Mouse (Mus musculus) stomach, postnatal 0 days (tissue): Measurements from ENCODE around the gene Commd6. TPM values are rescaled to one million over a fixed set of nuclear protein-coding genes. Genes with fewer than 3 reads are reported as not detected.
"Not testable (repeated sequence)": the region's sequence is repeated elsewhere in the genome, so short reads cannot be mapped to it uniquely, and the experiment has no call there.

Experiments
- ATAC-seq: fragments of 200-750 bp; cut with Nextera tagmentation; 2 replicates; pipeline ENCODE4 v1.8.0; 2017; ENCODE audit not compliant: low FRiP score, low TSS enrichment
- DNase-seq: peaks from one replicate; pipeline ENCODE4 v3.0.0-alpha.2; 2016; ENCODE audit warnings: low spot score
- H3K27ac ChIP-seq: fragments of 300-500 bp; sonication (generic); replicated peaks from 2 replicates; pipeline ENCODE4 v1.5.1; 2014; ENCODE audit warnings: mild to moderate bottlenecking, control low read depth
- H3K27me3 ChIP-seq: fragments of 300-500 bp; sonication (generic); 2 replicates; pipeline ENCODE4 v1.6.1; 2014; ENCODE audit warnings: low read length; ENCODE audit not compliant: control insufficient read depth, insufficient read depth
- H3K36me3 ChIP-seq: fragments of 300-500 bp; sonication (generic); 2 replicates; pipeline ENCODE4 v1.6.1; 2014; ENCODE audit warnings: low read length, mixed read lengths; ENCODE audit not compliant: control insufficient read depth, insufficient read depth
- H3K4me1 ChIP-seq: fragments of 300-500 bp; sonication (generic); replicated peaks from 2 replicates; pipeline ENCODE4 v1.6.1; 2014; ENCODE audit warnings: antibody characterized with exemption; ENCODE audit not compliant: control insufficient read depth, insufficient read depth
- H3K4me2 ChIP-seq: fragments of 300-500 bp; sonication (generic); replicated peaks from 2 replicates; pipeline ENCODE4 v1.6.1; 2014; ENCODE audit warnings: low read depth, mild to moderate bottlenecking, control low read depth, moderate library complexity
- H3K4me3 ChIP-seq: fragments of 300-500 bp; sonication (generic); 2 replicates; pipeline ENCODE4 v1.5.1; 2014; ENCODE audit warnings: low read depth, low read length, control low read depth
- H3K9ac ChIP-seq: fragments of 300-500 bp; sonication (generic); 2 replicates; pipeline ENCODE4 v1.6.1; 2014; ENCODE audit warnings: mild to moderate bottlenecking, low read length, control low read depth, mixed read lengths
- H3K9me3 ChIP-seq: fragments of 300-500 bp; sonication (generic); 2 replicates; pipeline ENCODE4 v1.6.1; 2016; ENCODE audit warnings: low read length; ENCODE audit not compliant: control insufficient read depth
- CTCF ChIP-seq: IDR thresholded peaks from 2 replicates; pipeline ENCODE4 v1.5.1; 2016; ENCODE audit warnings: antibody characterized with exemption, low read depth, mild to moderate bottlenecking, moderate library complexity
- EP300 ChIP-seq: optimal IDR thresholded peaks from 2 replicates; pipeline ENCODE3; 2016; ENCODE audit warnings: antibody characterized with exemption
- WGBS: fragments of 180-500 bp; shearing (Covaris S2); extraction: QIAGEN DNeasy Blood & Tissue Kit; methylation state at CpG from one replicate; pipeline ENCODE4 v1.1.7; 2014; 5-methylcytosine and 5-hydroxymethylcytosine counted together
- polyA plus RNA-seq: library from polyadenylated mRNA; unstranded; fragments of >200 nt; fragmentation: Nextera tagmentation; extraction: Ambion mirVana; gene quantifications from 2 replicates; pipeline ENCODE4 v1.2.1, GENCODE M21; 2015

The Commd6 gene
- polyA plus RNA-seq, 1 experiment from 2014 or later, result 112 TPM

DNA sequence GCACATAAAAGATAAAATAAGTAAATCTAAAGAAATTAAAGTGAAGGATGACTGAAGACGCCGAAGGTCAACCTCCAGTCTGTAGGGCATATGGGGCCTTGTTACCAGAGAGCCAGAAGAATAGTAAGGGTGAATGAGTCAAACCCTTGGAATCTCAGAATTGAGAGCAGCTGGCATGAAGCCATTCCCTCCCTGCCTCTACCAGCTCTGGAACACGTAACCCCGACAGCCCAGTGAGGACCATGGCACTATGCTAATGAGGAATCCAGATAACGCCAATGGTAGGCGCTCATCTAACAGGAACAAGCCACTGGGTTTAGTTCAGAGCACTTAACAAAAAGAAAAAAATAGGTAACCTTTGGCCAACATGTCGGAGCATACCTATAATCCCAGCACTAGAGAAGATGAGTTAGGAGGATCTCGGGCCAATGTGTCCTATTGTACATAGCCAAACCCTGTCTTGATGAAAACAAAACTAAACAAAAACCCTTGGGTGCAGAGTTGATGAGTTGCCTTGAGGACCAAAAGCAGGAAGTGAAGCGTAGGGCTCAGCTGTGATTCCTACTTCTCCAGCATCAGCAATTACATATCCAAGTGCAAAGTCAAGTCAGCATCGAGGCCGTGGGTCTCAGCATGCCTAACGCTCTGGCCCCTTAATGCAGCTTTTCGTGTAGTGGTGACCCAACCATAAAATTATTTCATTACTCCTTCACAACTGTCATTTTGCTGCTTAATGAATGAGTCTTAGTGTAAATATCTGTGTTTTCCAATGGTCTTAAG is 45.0 kb downstream of the Commd6 start:
- no peak overlapping the region for H3K4me2 ChIP-seq
- ATAC-seq (no peak), DNase-seq (no peak)
- no peak overlapping the region for H3K4me3 ChIP-seq
- no peak overlapping the region for H3K9ac ChIP-seq
- H3K4me1 ChIP-seq, result no peaks in the 10 kb centered on the region
- no peaks in the 10 kb centered on the region for H3K27me3 ChIP-seq
- TF ChIP-seq EP300 (no peak), CTCF (no peak)
- WGBS, result 81% methylated on average over 13 of the region's 13 CpGs
- no peaks in the 10 kb centered on the region for H3K36me3 ChIP-seq
- H3K9me3 ChIP-seq, result no peaks in the 10 kb centered on the region
- no peak overlapping the region for H3K27ac ChIP-seq

DNA sequence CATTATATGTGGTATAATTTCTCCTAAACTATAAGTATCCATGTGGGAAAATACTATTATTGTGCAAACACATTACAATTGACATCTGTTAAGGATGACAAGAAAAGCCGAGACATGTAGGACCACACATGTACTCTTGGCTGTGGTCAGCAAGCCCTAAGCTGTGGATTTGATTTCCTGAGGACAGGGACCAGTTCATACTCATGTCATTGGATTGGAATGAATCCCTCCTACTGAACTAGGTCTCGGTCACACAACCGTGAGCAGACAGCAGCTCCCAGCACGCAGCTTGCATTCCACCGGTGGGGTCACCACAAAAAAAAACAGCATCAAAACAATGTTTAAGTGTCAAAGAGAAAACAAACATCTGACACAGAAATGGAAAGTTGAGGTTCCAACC is 46.5 kb downstream of the Commd6 start:
- TF ChIP-seq CTCF, result no peak
- TF ChIP-seq EP300, result no peak
- WGBS, result 67% methylated on average over 5 of the region's 5 CpGs
- no peaks in the 10 kb centered on the region for H3K4me1 ChIP-seq
- H3K4me2 ChIP-seq, result no peak overlapping the region
- H3K9ac ChIP-seq, result no peak overlapping the region
- no peaks in the 10 kb centered on the region for H3K27me3 ChIP-seq
- ATAC-seq (no peak), DNase-seq (no peak)
- H3K36me3 ChIP-seq, result no peaks in the 10 kb centered on the region
- no peak overlapping the region for H3K27ac ChIP-seq
- H3K4me3 ChIP-seq, result no peak overlapping the region
- no peaks in the 10 kb centered on the region for H3K9me3 ChIP-seq

- Histone ChIP-seq H3K27ac (no peak overlapping the region), H3K9me3 (no peaks in the 10 kb centered on the region), H3K36me3 (no peaks in the 10 kb centered on the region), H3K27me3 (no peaks in the 10 kb centered on the region), H3K9ac (no peak overlapping the region), H3K4me2 (no peak overlapping the region), H3K4me3 (no peak overlapping the region), H3K4me1 (no peaks in the 10 kb centered on the region)
- DNase-seq, result no peak
- 86% methylated on average over 7 of the region's 7 CpGs for whole genome bisulfite sequencing
- TF ChIP-seq CTCF (no peak), EP300 (no peak)
- no peak for ATAC-seq
Observed at GRCm38 (mm10) chr14:101593340-101593739, 47.1 kb downstream of the Commd6 start.

- WGBS, result 83% methylated on average over 5 of the region's 5 CpGs
- no peaks in the 10 kb centered on the region for H3K4me1 ChIP-seq
- TF ChIP-seq CTCF (no peak), EP300 (no peak)
- H3K27me3 ChIP-seq, result no peaks in the 10 kb centered on the region
- H3K36me3 ChIP-seq, result no peaks in the 10 kb centered on the region
- no peak overlapping the region for H3K27ac ChIP-seq
- no peak for ATAC-seq
- no peak overlapping the region for H3K4me2 ChIP-seq
- no peak for DNase-seq
- H3K4me3 ChIP-seq, result no peak overlapping the region
- H3K9me3 ChIP-seq, result no peaks in the 10 kb centered on the region
- no peak overlapping the region for H3K9ac ChIP-seq
Observed at GRCm38 (mm10) chr14:101591101-101591500, 49.4 kb downstream of the Commd6 start.

DNA sequence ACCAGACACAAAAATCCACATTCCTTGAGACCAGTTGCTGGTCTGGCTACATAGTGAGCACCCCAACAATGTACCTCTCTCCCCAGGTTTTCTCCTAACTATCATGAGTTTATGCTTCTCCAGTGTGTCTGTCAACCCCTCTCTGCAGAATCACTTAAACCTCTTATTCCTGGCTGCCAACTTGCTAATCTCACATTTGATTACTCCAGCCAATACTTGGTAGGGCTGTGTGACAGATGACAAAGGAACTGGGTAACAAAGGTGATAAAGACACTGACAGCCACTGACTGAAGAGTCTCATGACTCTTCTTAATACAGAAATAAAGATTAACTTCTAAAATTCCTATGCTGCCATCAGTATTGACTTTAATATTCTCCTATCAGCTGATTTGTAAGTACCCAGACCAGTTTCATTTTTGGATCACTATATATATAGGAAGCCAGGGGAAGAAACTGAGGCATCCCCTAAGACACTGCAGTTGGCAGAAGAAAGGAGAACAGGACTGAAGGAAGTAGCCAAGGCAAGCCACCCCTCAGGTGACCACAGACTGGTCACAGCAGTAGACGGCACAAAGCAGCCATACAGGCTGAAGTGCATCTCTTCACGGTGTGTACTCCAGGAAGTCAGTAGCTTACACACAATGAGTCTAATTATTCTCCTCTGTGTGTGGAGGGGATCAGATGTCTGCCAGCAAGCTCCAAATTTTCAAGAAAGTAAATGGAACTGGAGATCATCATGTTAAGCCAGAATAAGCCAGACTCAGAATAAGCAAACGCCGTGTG is 52.1 kb downstream of the Commd6 start:
- not testable (repeated sequence) for H3K9ac ChIP-seq, H3K4me2 ChIP-seq, H3K9me3 ChIP-seq, H3K4me3 ChIP-seq, H3K4me1 ChIP-seq, H3K36me3 ChIP-seq, ATAC-seq, H3K27ac ChIP-seq, H3K27me3 ChIP-seq, DNase-seq
- 52% methylated on average over 2 of the region's 4 CpGs for WGBS

DNA sequence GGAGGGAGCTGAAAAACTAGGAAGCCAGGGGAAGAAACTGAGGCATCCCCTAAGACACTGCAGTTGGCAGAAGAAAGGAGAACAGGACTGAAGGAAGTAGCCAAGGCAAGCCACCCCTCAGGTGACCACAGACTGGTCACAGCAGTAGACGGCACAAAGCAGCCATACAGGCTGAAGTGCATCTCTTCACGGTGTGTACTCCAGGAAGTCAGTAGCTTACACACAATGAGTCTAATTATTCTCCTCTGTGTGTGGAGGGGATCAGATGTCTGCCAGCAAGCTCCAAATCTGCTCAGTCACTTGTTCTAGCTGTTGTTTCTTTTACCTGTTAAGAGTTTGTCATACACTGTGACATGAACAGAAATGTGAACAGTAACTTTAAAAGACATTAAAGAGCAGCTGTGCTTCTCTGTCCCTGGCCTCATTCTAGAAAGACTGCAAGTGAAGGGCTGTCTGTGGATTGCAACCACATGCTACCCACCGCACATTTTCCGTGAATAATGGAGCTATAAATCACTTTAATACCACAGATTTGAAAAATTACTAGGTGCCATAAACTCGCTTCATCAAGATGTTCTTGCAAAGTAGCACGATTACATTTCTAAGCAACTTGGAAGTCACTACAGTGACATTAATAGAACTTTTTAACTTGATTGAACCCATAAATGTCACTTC is 53.0 kb downstream of the Commd6 start:
- not testable (repeated sequence) for H3K27me3 ChIP-seq, ATAC-seq, H3K9me3 ChIP-seq, H3K27ac ChIP-seq, DNase-seq, H3K4me1 ChIP-seq, H3K4me3 ChIP-seq, H3K4me2 ChIP-seq, H3K9ac ChIP-seq, H3K36me3 ChIP-seq
- 58% methylated on average over 4 of the region's 6 CpGs for WGBS
